Comparison of ENCODE assay signal across 25 mouse cellular contexts in the genomic region with DNA sequence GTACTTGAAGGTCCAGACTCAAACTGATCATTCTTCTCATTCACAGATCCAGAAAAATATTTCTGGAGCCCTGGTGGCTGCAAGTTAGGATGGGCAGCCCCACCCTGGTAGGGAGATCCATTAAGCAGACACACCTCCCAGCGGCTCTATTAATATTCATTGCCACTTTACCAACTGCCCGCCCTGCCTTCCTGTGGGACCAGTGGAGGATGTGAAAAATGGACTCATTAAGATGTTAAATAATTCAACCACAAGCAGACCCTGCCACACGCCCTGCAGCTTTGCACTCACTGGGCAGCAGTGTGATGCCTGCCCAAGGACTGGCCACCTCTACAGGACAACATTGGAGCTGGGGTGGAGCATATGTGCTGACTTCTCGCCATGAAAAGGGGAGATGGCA.
A peak's percentile ranks its signal among the peaks of the same experiment; 100 is the strongest.
DNase-seq lines count a peak whose midpoint lies in the region; ATAC-seq and TF ChIP-seq lines count a peak whose summit lies in the region.
"Had no signal": no experiment of that assay in that cellular context is flagged by ENCODE, and none has a peak within 500 bp of the region (broad histone marks: within the 10 kb centered on the region; RNA-seq: fewer than 3 reads in every experiment).

No protein-coding gene starts in this region.

- peaks cover 12% of the 10 kb centered on the region for H3K4me1 ChIP-seq in forebrain, embryonic 16.5 days (replicated peaks; ENCODE audit: control insufficient read depth, insufficient read depth, low read length)
- H3K4me1 ChIP-seq in forebrain, postnatal 0 days (ENCODE audit: insufficient read depth): no peaks in the 10 kb centered on the region
- H3K4me1 ChIP-seq in midbrain, embryonic 12.5 days: peaks cover 28% of the 10 kb centered on the region
- peaks cover 43% of the 10 kb centered on the region for H3K4me1 ChIP-seq in midbrain, embryonic 10.5 days
- H3K4me1 ChIP-seq in hindbrain, embryonic 13.5 days (replicated peaks): peaks cover 68% of the 10 kb centered on the region
- peaks cover 18% of the 10 kb centered on the region for H3K4me1 ChIP-seq in midbrain, embryonic 14.5 days (ENCODE audit: control insufficient read depth, insufficient read depth, low read length)
- H3K4me1 ChIP-seq in limb, embryonic 10.5 days: peaks cover 37% of the 10 kb centered on the region

- no peak overlapping the region for H3K4me2 ChIP-seq in forebrain, embryonic 16.5 days (ENCODE audit: low read length)
- no peak overlapping the region for H3K4me2 ChIP-seq in forebrain, postnatal 0 days (ENCODE audit: low read depth)
- H3K4me2 ChIP-seq in midbrain, embryonic 12.5 days (replicated peaks): no peak overlapping the region
- H3K4me2 ChIP-seq in hindbrain, embryonic 13.5 days: no peak overlapping the region
- H3K4me2 ChIP-seq in midbrain, embryonic 14.5 days (ENCODE audit: low read length): no peak overlapping the region
- H3K4me2 ChIP-seq: embryonic facial prominence, embryonic 15.5 days; heart, embryonic 11.5 days; lung, embryonic 15.5 days had no signal

- H3K9ac ChIP-seq in forebrain, embryonic 16.5 days (replicated peaks; ENCODE audit: low read depth, low read length): no peak overlapping the region
- H3K9ac ChIP-seq in forebrain, postnatal 0 days: no peak overlapping the region
- H3K9ac ChIP-seq in midbrain, embryonic 12.5 days (replicated peaks): no peak overlapping the region
- H3K9ac ChIP-seq in hindbrain, embryonic 13.5 days: no peak overlapping the region
- H3K9ac ChIP-seq in midbrain, embryonic 14.5 days (replicated peaks; ENCODE audit: low read length): no peak overlapping the region
- H3K9ac ChIP-seq: embryonic facial prominence, embryonic 15.5 days; liver, embryonic 14.5 days; lung, embryonic 15.5 days had no signal

- H3K36me3 ChIP-seq in forebrain, embryonic 16.5 days (ENCODE audit: control insufficient read depth, insufficient read depth): no peaks in the 10 kb centered on the region
- H3K36me3 ChIP-seq in forebrain, postnatal 0 days (ENCODE audit: insufficient read depth): no peaks in the 10 kb centered on the region
- no peaks in the 10 kb centered on the region for H3K36me3 ChIP-seq in midbrain, embryonic 12.5 days
- H3K36me3 ChIP-seq in midbrain, embryonic 10.5 days: no peaks in the 10 kb centered on the region
- no peaks in the 10 kb centered on the region for H3K36me3 ChIP-seq in hindbrain, embryonic 13.5 days
- no peaks in the 10 kb centered on the region for H3K36me3 ChIP-seq in midbrain, embryonic 14.5 days (ENCODE audit: control insufficient read depth, insufficient read depth, low read length)
- no peaks in the 10 kb centered on the region for H3K36me3 ChIP-seq in limb, embryonic 10.5 days
- H3K36me3 ChIP-seq: embryonic facial prominence, embryonic 15.5 days; G1E; lung, embryonic 15.5 days had no signal

- no peak for DNase-seq in forebrain, postnatal 0 days
- DNase-seq in midbrain, embryonic 10.5 days (ENCODE audit: low spot score): no peak
- DNase-seq in midbrain, embryonic 14.5 days: peak; percentile 56
- DNase-seq in limb, embryonic 10.5 days (ENCODE audit: low spot score): no peak
- no peak for DNase-seq in heart, adult 9 months (ENCODE audit: low spot score in 2 of 2)
- DNase-seq: adrenal gland, adult 2 months; B cell, adult 2 months; cerebellum, adult 11-12 months; gastrocnemius, adult 2 months; kidney, postnatal 36 days; layer of hippocampus, postnatal 36 days; lung, postnatal 36 days; thymus, postnatal 14 days had no signal

- H3K27ac ChIP-seq in forebrain, embryonic 16.5 days (ENCODE audit: low read length): no peak overlapping the region
- H3K27ac ChIP-seq in forebrain, postnatal 0 days (ENCODE audit: low read depth, low read length): no peak overlapping the region
- peak overlapping the region; percentile 52 for H3K27ac ChIP-seq in midbrain, embryonic 12.5 days (replicated peaks)
- H3K27ac ChIP-seq in midbrain, embryonic 10.5 days (replicated peaks): no peak overlapping the region
- H3K27ac ChIP-seq in hindbrain, embryonic 13.5 days: peak overlapping the region; percentile 78
- no peak overlapping the region for H3K27ac ChIP-seq in midbrain, embryonic 14.5 days (replicated peaks; ENCODE audit: low read depth, low read length)
- no peak overlapping the region for H3K27ac ChIP-seq in limb, embryonic 10.5 days
- H3K27ac ChIP-seq: embryonic facial prominence, embryonic 15.5 days; gastrocnemius, adult 2 months; liver, embryonic 14.5 days; lung, embryonic 15.5 days had no signal

- TF ChIP-seq CTCF in forebrain, postnatal 0 days (IDR thresholded peaks at IDR 0.05; ENCODE audit: low read depth): no peak

- H3K4me3 ChIP-seq in forebrain, embryonic 16.5 days (replicated peaks; ENCODE audit: low read length): no peak overlapping the region
- no peak overlapping the region for H3K4me3 ChIP-seq in forebrain, postnatal 0 days (ENCODE audit: low read depth, low read length)
- no peak overlapping the region for H3K4me3 ChIP-seq in midbrain, embryonic 12.5 days
- no peak overlapping the region for H3K4me3 ChIP-seq in midbrain, embryonic 10.5 days
- H3K4me3 ChIP-seq in hindbrain, embryonic 13.5 days: no peak overlapping the region
- H3K4me3 ChIP-seq in midbrain, embryonic 14.5 days (replicated peaks; ENCODE audit: low read depth, low read length): no peak overlapping the region
- H3K4me3 ChIP-seq in limb, embryonic 10.5 days: no peak overlapping the region
- H3K4me3 ChIP-seq: embryonic facial prominence, embryonic 15.5 days; gastrocnemius, adult 2 months; lung, embryonic 15.5 days; megakaryocyte, embryonic 14.5 days; myocyte had no signal

- no peaks in the 10 kb centered on the region for H3K27me3 ChIP-seq in forebrain, embryonic 16.5 days (replicated peaks; ENCODE audit: control insufficient read depth, insufficient read depth, low read length)
- H3K27me3 ChIP-seq in forebrain, postnatal 0 days (ENCODE audit: insufficient read depth, low read length): no peaks in the 10 kb centered on the region
- no peaks in the 10 kb centered on the region for H3K27me3 ChIP-seq in midbrain, embryonic 12.5 days
- no peaks in the 10 kb centered on the region for H3K27me3 ChIP-seq in midbrain, embryonic 10.5 days (ENCODE audit: low read depth, poor library complexity, severe bottlenecking)
- no peaks in the 10 kb centered on the region for H3K27me3 ChIP-seq in hindbrain, embryonic 13.5 days
- H3K27me3 ChIP-seq in midbrain, embryonic 14.5 days (ENCODE audit: control insufficient read depth, insufficient read depth, low read length): no peaks in the 10 kb centered on the region
- no peaks in the 10 kb centered on the region for H3K27me3 ChIP-seq in limb, embryonic 10.5 days (ENCODE audit: low read depth, poor library complexity, severe bottlenecking)
- H3K27me3 ChIP-seq: embryonic facial prominence, embryonic 15.5 days; lung, embryonic 15.5 days; Patski had no signal

- H3K9me3 ChIP-seq in forebrain, embryonic 16.5 days (ENCODE audit: control insufficient read depth, low read length): no peaks in the 10 kb centered on the region
- no peaks in the 10 kb centered on the region for H3K9me3 ChIP-seq in forebrain, postnatal 0 days (ENCODE audit: low read length)
- no peaks in the 10 kb centered on the region for H3K9me3 ChIP-seq in midbrain, embryonic 12.5 days
- H3K9me3 ChIP-seq in midbrain, embryonic 10.5 days (replicated peaks): no peaks in the 10 kb centered on the region
- no peaks in the 10 kb centered on the region for H3K9me3 ChIP-seq in hindbrain, embryonic 13.5 days
- no peaks in the 10 kb centered on the region for H3K9me3 ChIP-seq in midbrain, embryonic 14.5 days (ENCODE audit: control insufficient read depth, low read length)
- H3K9me3 ChIP-seq in limb, embryonic 10.5 days (replicated peaks): no peaks in the 10 kb centered on the region
- H3K9me3 ChIP-seq: embryonic facial prominence, embryonic 15.5 days; G1E; lung, embryonic 15.5 days; megakaryocyte, embryonic 14.5 days had no signal

- WGBS in forebrain, embryonic 16.5 days: 41% methylated on average over 4 of the region's 4 CpGs
- 39% methylated on average over 4 of the region's 4 CpGs for WGBS in forebrain, postnatal 0 days
- 43% methylated on average over 4 of the region's 4 CpGs for WGBS in midbrain, embryonic 12.5 days
- WGBS in midbrain, embryonic 10.5 days: 67% methylated on average over 4 of the region's 4 CpGs
- WGBS in hindbrain, embryonic 13.5 days: 17% methylated on average over 4 of the region's 4 CpGs
- 28% methylated on average over 4 of the region's 4 CpGs for WGBS in midbrain, embryonic 14.5 days
- WGBS in limb, embryonic 10.5 days: 58% methylated on average over 4 of the region's 4 CpGs

- 0 out of 2 replicates have a peak, but pooled peaks have one; percentile 49 for ATAC-seq in forebrain, embryonic 16.5 days
- ATAC-seq in forebrain, postnatal 0 days: no peak
- ATAC-seq in midbrain, embryonic 12.5 days (ENCODE audit: low FRiP score, low read depth): peak; percentile 71
- peak; percentile 57; the same call in 1 of the 2 replicates for ATAC-seq in hindbrain, embryonic 13.5 days (ENCODE audit: low FRiP score)
- ATAC-seq in midbrain, embryonic 14.5 days (ENCODE audit: low FRiP score, low TSS enrichment): peak; percentile 43; the same call in 1 of the 2 replicates
- ATAC-seq: intestine, postnatal 0 days; Patski had no signal

Comparison
In these comparisons a context has a peak if more than half of its experiments do, and no peak if none do; other contexts are left out.
1. H3K27ac ChIP-seq: peak in midbrain, embryonic 12.5 days (single experiment) and hindbrain, embryonic 13.5 days (single experiment); none in forebrain, embryonic 16.5 days (single experiment), forebrain, postnatal 0 days (single experiment), midbrain, embryonic 10.5 days (single experiment), midbrain, embryonic 14.5 days (single experiment) and limb, embryonic 10.5 days (single experiment).